Mouse (Mus musculus) limb, embryonic 15.5 days (tissue): ENCODE data around the gene 1700019A02Rik. TPM values are rescaled to one million over a fixed set of nuclear protein-coding genes. Genes with fewer than 3 reads are reported as not detected.

Experiments used
- ATAC-seq: fragments of 200-750 bp; cut with Nextera tagmentation; 2 replicates; pipeline ENCODE4 v1.8.0; 2017; ENCODE audit warnings: low read depth, moderate TSS enrichment; ENCODE audit not compliant: insufficient number of reproducible peaks, low FRiP score, low TSS enrichment
- H3K27ac ChIP-seq: fragments of 300-500 bp; sonication (generic); 2 replicates; pipeline ENCODE4 v1.5.1; 2015; ENCODE audit warnings: moderate library complexity, mild to moderate bottlenecking, inconsistent platforms
- H3K27me3 ChIP-seq: fragments of 300-500 bp; sonication (generic); 2 replicates; pipeline ENCODE4 v1.6.1; 2015; ENCODE audit warnings: inconsistent platforms
- H3K36me3 ChIP-seq: fragments of 300-500 bp; sonication (generic); 2 replicates; pipeline ENCODE4 v1.6.1; 2015; ENCODE audit warnings: inconsistent platforms
- H3K4me1 ChIP-seq: fragments of 300-500 bp; sonication (generic); 2 replicates; pipeline ENCODE4 v1.6.1; 2015; ENCODE audit warnings: inconsistent platforms
- H3K4me2 ChIP-seq: fragments of 300-500 bp; sonication (generic); 2 replicates; pipeline ENCODE4 v1.6.1; 2015; ENCODE audit warnings: mild to moderate bottlenecking, inconsistent platforms
- H3K4me3 ChIP-seq: fragments of 300-500 bp; sonication (generic); 2 replicates; pipeline ENCODE4 v1.5.1; 2015; ENCODE audit warnings: mild to moderate bottlenecking, inconsistent platforms
- H3K9ac ChIP-seq: fragments of 300-500 bp; sonication (generic); 2 replicates; pipeline ENCODE4 v1.6.1; 2015; ENCODE audit warnings: inconsistent platforms
- H3K9me3 ChIP-seq: fragments of 300-500 bp; sonication (generic); 2 replicates; pipeline ENCODE4 v1.6.1; 2016; ENCODE audit warnings: inconsistent platforms
- WGBS: fragments of 180-500 bp; shearing (Covaris S2); methylation state at CpG from one replicate; pipeline ENCODE4 v1.1.7; 2015; 5-methylcytosine and 5-hydroxymethylcytosine counted together
- polyA plus RNA-seq: library from polyadenylated mRNA; unstranded; fragments of >200 nt; fragmentation: Nextera tagmentation; extraction: Ambion mirVana; gene quantifications from 2 replicates; pipeline ENCODE4 v1.2.1, GENCODE M21; 2015

1700019A02Rik gene
- polyA plus RNA-seq: not detected in 2 replicates

DNA sequence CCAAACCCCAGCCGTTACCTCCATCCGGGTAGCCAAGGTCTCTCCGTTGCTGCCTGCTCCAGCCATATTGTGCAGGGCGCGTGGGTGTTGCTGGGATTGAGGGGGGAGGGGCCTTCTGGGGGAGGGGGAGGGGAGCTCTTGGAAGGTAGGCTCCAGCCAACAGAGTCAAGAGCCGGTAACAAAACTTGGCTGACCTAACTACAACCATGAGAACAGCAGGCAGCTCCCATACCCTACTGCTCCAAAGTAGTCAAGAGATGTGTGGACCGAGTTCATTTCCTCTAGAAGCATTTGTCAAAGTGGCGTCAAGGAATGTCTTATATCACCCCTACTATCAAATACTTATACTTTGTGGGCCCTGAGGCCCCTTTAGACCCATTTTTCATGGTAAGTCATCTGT, at the start of gene 1700019A02Rik:
Gene 1700019A02Rik (minus strand): TSS at position 101 of the 400 bp plus-strand sequence.
- no peak for ATAC-seq
- no peaks in the 10 kb centered on the region for H3K4me1 ChIP-seq
- no peaks in the 10 kb centered on the region for H3K36me3 ChIP-seq
- no peaks in the 10 kb centered on the region for H3K27me3 ChIP-seq
- no peak within 1 kb of the TSS for H3K4me2 ChIP-seq
- whole genome bisulfite sequencing: 90% methylated on average over 8 of the region's 8 CpGs
- no peaks in the 10 kb centered on the region for H3K9me3 ChIP-seq
- no peak within 1 kb of the TSS for H3K4me3 ChIP-seq
- H3K9ac ChIP-seq: no peak within 1 kb of the TSS
- H3K27ac ChIP-seq: no peak within 1 kb of the TSS

DNA sequence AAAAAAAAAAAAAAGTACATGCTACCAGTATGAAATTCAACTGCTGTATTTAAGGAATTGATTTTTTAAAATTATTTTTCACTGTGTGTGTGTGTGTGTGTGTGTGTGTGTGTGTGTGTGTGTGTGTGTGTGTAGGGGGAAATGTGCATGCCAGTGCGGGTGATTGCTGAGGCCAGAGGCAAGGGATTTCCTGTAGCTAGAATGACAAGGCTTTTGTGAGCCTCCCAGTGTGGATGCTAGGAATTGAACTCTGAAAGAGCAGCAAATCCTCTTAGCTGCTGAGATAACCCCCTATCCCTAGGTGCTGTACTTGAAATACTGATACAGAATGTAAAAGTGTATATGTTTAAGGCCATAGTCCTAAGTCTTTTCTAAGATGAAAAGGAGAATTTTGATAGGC, 38.6 kb upstream of the 1700019A02Rik start:
- no peak overlapping the region for H3K4me2 ChIP-seq
- no peaks in the 10 kb centered on the region; the same call in 1 of the 2 replicates for H3K36me3 ChIP-seq
- H3K4me1 ChIP-seq: no peaks in the 10 kb centered on the region
- H3K9ac ChIP-seq: no peak overlapping the region
- H3K9me3 ChIP-seq: no peaks in the 10 kb centered on the region
- no peak for ATAC-seq
- no peaks in the 10 kb centered on the region for H3K27me3 ChIP-seq
- H3K27ac ChIP-seq: no peak overlapping the region
- no peak overlapping the region for H3K4me3 ChIP-seq
- 55% methylated on average over 1 of the region's 1 CpGs for WGBS

DNA sequence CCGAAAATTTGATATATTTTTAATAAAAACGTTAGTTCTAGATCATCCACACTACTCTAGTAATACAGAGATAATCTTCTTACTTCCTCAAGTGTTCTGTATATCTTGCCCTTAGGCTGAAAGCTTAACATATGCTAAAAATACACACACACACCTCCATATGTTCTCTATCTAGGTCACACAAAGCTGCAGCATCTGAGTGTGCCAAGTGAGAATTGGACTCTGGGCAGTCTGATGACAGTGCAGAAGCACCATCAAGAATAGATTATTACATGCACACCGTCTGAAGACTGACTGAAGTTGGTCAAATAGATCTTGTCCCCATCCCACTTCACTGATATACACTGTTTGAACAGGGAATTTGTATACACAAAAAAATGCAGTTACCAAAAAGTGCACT, 38.2 kb upstream of the 1700019A02Rik start:
- H3K4me2 ChIP-seq: no peak overlapping the region
- no peaks in the 10 kb centered on the region for H3K9me3 ChIP-seq
- no peaks in the 10 kb centered on the region; the same call in 1 of the 2 replicates for H3K36me3 ChIP-seq
- WGBS: 74% methylated on average over 3 of the region's 3 CpGs
- H3K27me3 ChIP-seq: no peaks in the 10 kb centered on the region
- no peak for ATAC-seq
- no peak overlapping the region for H3K27ac ChIP-seq
- H3K4me3 ChIP-seq: no peak overlapping the region
- H3K9ac ChIP-seq: no peak overlapping the region
- H3K4me1 ChIP-seq: no peaks in the 10 kb centered on the region

DNA sequence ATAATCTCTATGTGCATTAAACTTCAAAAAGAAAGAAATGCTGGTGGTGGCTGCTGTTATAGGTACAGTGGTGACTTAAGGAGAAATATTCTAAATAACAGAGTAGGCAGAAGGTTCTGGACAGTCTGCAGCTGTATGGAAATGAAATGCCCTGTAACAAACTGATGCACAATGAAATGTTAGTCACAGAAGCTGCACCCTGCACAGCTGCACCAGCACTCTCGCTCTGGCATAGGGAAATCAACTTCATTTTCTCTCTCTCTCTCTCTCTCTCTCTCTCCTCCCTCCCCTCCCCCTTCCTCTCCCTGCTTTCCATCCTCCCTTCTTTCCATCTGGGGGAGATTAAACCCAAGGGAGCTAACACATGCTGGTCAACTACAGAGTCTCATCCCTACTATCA, 37.3 kb upstream of the 1700019A02Rik start:
- H3K4me3 ChIP-seq: no peak overlapping the region
- H3K27ac ChIP-seq: no peak overlapping the region
- no peaks in the 10 kb centered on the region for H3K27me3 ChIP-seq
- no peak overlapping the region for H3K9ac ChIP-seq
- 58% methylated on average over 1 of the region's 1 CpGs for WGBS
- no peak overlapping the region for H3K4me2 ChIP-seq
- no peak for ATAC-seq
- H3K9me3 ChIP-seq: no peaks in the 10 kb centered on the region
- H3K36me3 ChIP-seq: no peaks in the 10 kb centered on the region; the same call in 1 of the 2 replicates
- no peaks in the 10 kb centered on the region for H3K4me1 ChIP-seq

DNA sequence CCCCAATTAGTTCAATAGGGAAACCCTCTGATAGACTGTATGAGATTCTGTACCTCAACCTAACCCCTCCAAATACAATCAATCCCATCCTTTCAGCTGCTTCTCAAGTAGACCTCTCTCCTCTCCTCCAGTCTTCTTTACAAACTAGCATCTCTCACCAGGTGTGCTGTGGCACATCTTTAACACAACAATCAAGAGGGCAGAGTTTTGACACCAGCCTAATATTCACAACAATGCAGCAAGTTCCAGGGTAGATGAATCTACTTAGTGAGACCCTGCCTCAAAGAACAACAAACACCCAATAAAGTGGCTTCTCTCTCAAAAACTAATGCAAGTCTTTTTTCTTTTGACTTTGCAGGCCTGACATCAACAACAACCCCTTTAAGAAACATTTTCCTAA, 22.7 kb upstream of the 1700019A02Rik start:
- 0 out of 2 replicates have a peak, but pooled peaks cover 2% of the 10 kb centered on the region for H3K36me3 ChIP-seq
- H3K4me3 ChIP-seq: no peak overlapping the region
- no peaks in the 10 kb centered on the region for H3K27me3 ChIP-seq
- no peak overlapping the region for H3K9ac ChIP-seq
- H3K27ac ChIP-seq: no peak overlapping the region
- 0 out of 2 replicates have a peak, but pooled peaks cover 6% of the 10 kb centered on the region for H3K4me1 ChIP-seq
- H3K4me2 ChIP-seq: no peak overlapping the region
- ATAC-seq: no peak
- H3K9me3 ChIP-seq: no peaks in the 10 kb centered on the region

DNA sequence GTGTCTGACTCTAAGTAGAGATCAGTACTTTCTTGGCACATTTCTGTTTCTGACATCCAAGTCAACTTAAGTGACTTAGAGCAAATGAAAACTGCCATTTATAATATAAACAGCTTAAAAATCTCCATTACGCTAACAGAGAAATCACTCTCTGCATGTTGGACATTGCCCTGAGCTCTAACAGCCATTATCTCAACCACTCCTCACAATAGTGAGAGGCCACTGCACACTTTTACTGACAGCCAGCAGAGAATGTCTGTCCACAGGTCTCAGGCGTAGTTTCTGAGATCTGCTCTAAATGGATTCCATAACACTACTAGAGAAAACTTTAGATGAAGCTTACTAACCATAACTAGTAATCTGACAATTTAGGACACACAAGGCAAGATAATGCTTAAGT, 16.5 kb upstream of the 1700019A02Rik start:
- no peaks in the 10 kb centered on the region for H3K27me3 ChIP-seq
- no peak overlapping the region for H3K4me3 ChIP-seq
- no peak overlapping the region for H3K9ac ChIP-seq
- ATAC-seq: no peak
- WGBS: 93% methylated on average over 2 of the region's 2 CpGs
- no peak overlapping the region for H3K4me2 ChIP-seq
- H3K27ac ChIP-seq: no peak overlapping the region
- H3K36me3 ChIP-seq: 0 out of 2 replicates have a peak, but pooled peaks cover 2% of the 10 kb centered on the region
- H3K4me1 ChIP-seq: peaks cover 6% of the 10 kb centered on the region; the same call in 1 of the 2 replicates
- H3K9me3 ChIP-seq: no peaks in the 10 kb centered on the region

DNA sequence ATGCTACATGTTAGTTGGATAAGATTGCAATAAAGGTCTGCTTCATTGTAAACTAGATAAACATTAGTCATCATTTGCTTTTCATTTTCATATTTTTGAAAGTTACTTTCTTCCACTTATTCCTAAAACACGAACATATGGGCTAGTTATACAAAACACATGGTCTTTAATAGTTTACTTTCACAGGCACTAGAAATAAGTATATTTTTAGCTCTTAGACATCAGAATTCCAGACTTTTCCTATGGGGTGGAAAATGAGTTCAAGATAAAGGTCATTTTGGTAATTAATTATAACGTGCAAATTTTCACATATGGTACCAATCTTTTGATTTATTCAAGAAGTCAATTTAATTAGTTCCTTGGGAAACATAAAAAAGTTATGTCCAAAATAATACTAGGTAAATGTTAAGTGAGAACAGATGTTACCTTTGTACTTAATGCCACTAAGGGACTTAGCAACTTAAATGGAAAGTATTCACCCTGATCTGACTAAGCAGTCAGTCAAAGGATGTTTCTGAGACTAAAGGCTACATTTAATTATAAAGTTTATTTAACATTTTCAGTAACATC, 14.3 kb upstream of the 1700019A02Rik start:
- Histone ChIP-seq H3K27ac (no peak overlapping the region), H3K27me3 (no peaks in the 10 kb centered on the region), H3K4me2 (no peak overlapping the region), H3K36me3 (0 out of 2 replicates have a peak, but pooled peaks cover 2% of the 10 kb centered on the region), H3K9ac (no peak overlapping the region), H3K4me3 (no peak overlapping the region), H3K4me1 (peaks cover 9% of the 10 kb centered on the region; the same call in 1 of the 2 replicates), H3K9me3 (no peaks in the 10 kb centered on the region)
- ATAC-seq: no peak
- 31% methylated on average over 2 of the region's 2 CpGs for WGBS

DNA sequence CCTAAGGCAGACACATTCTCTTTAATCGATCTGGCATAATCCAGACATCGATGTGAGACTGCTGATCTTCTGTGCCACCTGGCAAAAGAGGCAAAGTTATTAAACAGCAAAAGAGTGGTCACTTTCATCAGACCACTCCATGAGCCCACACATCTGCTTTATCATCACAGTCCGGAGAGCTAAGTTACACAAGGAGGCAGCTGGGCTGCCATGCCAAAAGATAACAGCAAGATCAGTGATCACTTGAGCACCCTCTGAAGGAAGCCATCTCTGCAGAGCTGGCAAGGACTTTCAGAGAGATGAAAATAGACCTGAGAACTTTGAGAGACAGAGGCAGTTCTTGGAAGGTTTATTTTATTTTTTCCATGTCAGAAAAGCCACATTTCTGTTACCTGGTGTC, 7.1 kb upstream of the 1700019A02Rik start:
- WGBS: 86% methylated on average over 3 of the region's 3 CpGs
- H3K27ac ChIP-seq: no peak overlapping the region
- ATAC-seq: no peak

DNA sequence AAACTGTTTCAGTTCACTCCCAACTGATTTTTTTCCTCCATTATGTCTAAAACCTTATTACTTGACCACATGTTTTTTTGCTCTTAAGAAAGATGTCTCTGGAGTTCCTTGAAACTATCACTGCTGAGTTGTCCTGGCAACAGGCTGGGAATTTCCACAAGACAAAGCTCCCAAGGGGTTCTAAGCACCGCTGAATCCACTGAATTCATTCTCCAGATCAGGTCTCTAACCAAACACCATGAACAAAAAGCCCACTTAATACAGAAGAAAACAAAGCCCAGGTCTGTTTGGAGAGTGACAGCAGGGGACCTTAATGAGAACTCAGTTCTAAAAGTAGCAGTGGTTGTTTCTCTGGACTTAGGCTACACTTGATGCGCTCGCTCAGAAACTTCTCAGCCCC, 3.8 kb upstream of the 1700019A02Rik start:
- ATAC-seq: no peak
- no peak overlapping the region for H3K4me3 ChIP-seq
- H3K9me3 ChIP-seq: no peaks in the 10 kb centered on the region
- H3K27ac ChIP-seq: no peak overlapping the region
- no peaks in the 10 kb centered on the region for H3K36me3 ChIP-seq
- H3K27me3 ChIP-seq: no peaks in the 10 kb centered on the region
- H3K4me1 ChIP-seq: no peaks in the 10 kb centered on the region
- H3K4me2 ChIP-seq: no peak overlapping the region
- no peak overlapping the region for H3K9ac ChIP-seq
- WGBS: 72% methylated on average over 3 of the region's 3 CpGs

More for the DNA sequence above, 7.1 kb upstream of the 1700019A02Rik start:
- H3K4me3 ChIP-seq: no peak overlapping the region
- H3K36me3 ChIP-seq: no peaks in the 10 kb centered on the region
- H3K9ac ChIP-seq: no peak overlapping the region
- peaks cover 4% of the 10 kb centered on the region; the same call in 1 of the 2 replicates for H3K4me1 ChIP-seq
- no peak overlapping the region for H3K4me2 ChIP-seq
- H3K9me3 ChIP-seq: no peaks in the 10 kb centered on the region
- no peaks in the 10 kb centered on the region for H3K27me3 ChIP-seq

DNA sequence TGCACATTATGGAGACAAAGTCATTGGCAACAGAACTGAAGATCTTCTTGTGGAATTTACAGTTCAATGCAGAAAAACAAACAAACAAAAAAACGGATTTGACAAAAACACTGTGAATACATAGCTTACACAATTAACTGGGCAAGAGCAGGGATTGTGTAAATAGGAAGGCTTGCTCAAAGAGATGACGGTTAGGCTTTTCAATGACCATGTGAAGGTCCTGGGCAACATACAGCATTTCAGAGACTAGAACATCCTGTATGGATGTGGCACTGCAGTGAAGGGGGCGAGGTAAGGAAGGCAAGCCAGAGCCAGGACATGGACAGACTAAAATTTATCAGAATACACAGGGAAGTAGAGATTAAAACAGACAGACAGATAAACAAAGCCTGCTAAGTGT, 2.2 kb upstream of the 1700019A02Rik start:
- 85% methylated on average over 3 of the region's 3 CpGs for WGBS
- H3K27ac ChIP-seq: no peak overlapping the region

DNA sequence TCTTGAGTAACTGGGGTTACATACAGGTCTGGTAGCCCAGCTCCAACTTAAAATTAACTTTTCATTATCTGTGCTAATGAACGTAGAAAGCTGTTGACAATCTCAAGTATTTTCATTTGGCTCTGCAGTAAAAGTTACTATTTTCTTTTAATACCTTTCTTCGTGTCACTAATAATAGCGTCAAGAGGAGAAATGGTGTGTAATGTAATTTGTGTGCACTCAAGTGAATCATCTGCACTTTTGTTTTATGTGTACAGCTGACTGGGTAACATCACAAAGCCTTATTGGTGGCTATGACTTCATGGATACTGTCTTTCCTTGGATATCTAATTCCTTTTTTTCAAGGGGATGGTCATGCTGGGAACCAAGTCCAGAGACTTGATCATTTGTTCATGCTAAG, 1.1 kb downstream of the 1700019A02Rik start:
- Histone ChIP-seq H3K27ac (no peak overlapping the region), H3K4me3 (no peak overlapping the region), H3K4me2 (no peak overlapping the region), H3K36me3 (no peaks in the 10 kb centered on the region), H3K9ac (no peak overlapping the region), H3K4me1 (no peaks in the 10 kb centered on the region), H3K9me3 (no peaks in the 10 kb centered on the region), H3K27me3 (no peaks in the 10 kb centered on the region)
- ATAC-seq: no peak
- 91% methylated on average over 3 of the region's 3 CpGs for WGBS

More for the DNA sequence above, 2.2 kb upstream of the 1700019A02Rik start:
- H3K36me3 ChIP-seq: no peaks in the 10 kb centered on the region
- ATAC-seq: no peak
- H3K27me3 ChIP-seq: no peaks in the 10 kb centered on the region
- H3K4me1 ChIP-seq: no peaks in the 10 kb centered on the region
- no peak overlapping the region for H3K4me2 ChIP-seq
- no peak overlapping the region for H3K4me3 ChIP-seq
- no peaks in the 10 kb centered on the region for H3K9me3 ChIP-seq
- H3K9ac ChIP-seq: no peak overlapping the region

DNA sequence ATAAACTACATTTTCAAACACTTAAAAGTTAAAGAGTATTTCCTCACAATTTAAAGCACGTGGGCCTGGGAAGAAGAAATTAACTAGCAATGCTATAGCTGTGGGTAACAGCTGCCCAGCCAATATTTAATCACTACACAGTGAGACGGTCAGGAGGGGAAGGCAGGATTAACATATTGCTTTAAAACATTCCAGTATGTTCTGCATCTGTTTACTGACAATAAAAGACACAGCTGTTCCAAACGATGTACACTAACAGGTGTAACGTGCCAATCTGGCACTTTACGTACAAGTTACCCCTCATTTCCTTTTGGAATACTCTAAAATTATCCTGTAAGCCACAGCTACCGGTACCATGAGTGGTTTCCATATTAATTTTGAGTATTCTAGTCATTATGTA, 29.7 kb downstream of the 1700019A02Rik start:
- Histone ChIP-seq H3K4me1 (no peaks in the 10 kb centered on the region), H3K36me3 (no peaks in the 10 kb centered on the region), H3K4me2 (no peak overlapping the region), H3K9ac (no peak overlapping the region), H3K4me3 (no peak overlapping the region), H3K9me3 (no peaks in the 10 kb centered on the region), H3K27me3 (no peaks in the 10 kb centered on the region), H3K27ac (no peak overlapping the region)
- ATAC-seq: no peak
- 23% methylated on average over 6 of the region's 6 CpGs for WGBS

DNA sequence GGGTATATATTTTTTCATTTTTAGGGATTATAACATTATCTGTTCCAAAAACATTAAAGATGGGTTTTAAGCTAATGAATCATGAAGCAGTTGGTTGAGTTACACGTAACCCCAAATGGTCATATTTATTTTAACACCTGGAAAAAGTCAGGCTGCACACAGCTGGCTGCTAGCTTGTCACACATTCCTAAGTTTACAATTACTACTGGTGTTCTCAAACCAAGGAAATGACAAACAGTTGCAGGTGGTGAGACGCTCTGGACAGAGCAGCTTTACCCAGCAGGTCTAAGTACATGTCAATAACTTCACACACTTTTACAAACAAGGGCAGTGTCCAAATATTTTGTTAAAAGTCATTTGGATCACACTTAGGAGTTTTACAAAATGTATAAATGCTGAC, 64.4 kb downstream of the 1700019A02Rik start:
- no peaks in the 10 kb centered on the region for H3K27me3 ChIP-seq
- H3K9me3 ChIP-seq: no peaks in the 10 kb centered on the region
- no peak for ATAC-seq
- no peak overlapping the region for H3K9ac ChIP-seq
- H3K4me3 ChIP-seq: no peak overlapping the region
- H3K36me3 ChIP-seq: no peaks in the 10 kb centered on the region
- H3K4me2 ChIP-seq: no peak overlapping the region
- no peaks in the 10 kb centered on the region for H3K4me1 ChIP-seq
- 20% methylated on average over 2 of the region's 2 CpGs for WGBS
- no peak overlapping the region for H3K27ac ChIP-seq
